Mouse (Mus musculus) retina, postnatal 7 days (tissue): Measurements from ENCODE around the gene Adam17.

Experiments used
- DNase-seq: peaks from one replicate; pipeline ENCODE4 v3.0.0-alpha.2; 2012; ENCODE audit warnings: low read depth, low spot score

The Adam17 gene

GRCm38 (mm10) chr12:21312201-21312600, 61.2 kb downstream of the Adam17 start:
- no peak for DNase-seq

GRCm38 (mm10) chr12:21306721-21307120, 66.7 kb downstream of the Adam17 start:
- DNase-seq = no peak

- DNase-seq = no peak
Measured at GRCm38 (mm10) chr12:21305741-21306140, 67.7 kb downstream of the Adam17 start.

- no peak for DNase-seq
Measured at GRCm38 (mm10) chr12:21302361-21302783, 71.1 kb downstream of the Adam17 start.

GRCm38 (mm10) chr12:21301932-21302331, 71.5 kb downstream of the Adam17 start:
- no peak for DNase-seq

GRCm38 (mm10) chr12:21301324-21301723, 72.1 kb downstream of the Adam17 start:
- no peak for DNase-seq

- DNase-seq = no peak
Measured at GRCm38 (mm10) chr12:21298856-21299255, 74.6 kb downstream of the Adam17 start.

- DNase-seq = no peak
Measured at GRCm38 (mm10) chr12:21289651-21290050, 83.8 kb downstream of the Adam17 start.

- no peak for DNase-seq
Measured at GRCm38 (mm10) chr12:21288716-21289395, 84.6 kb downstream of the Adam17 start.

GRCm38 (mm10) chr12:21286712-21287650, 86.5 kb downstream of the Adam17 start:
- DNase-seq = no peak

GRCm38 (mm10) chr12:21286243-21286622, 87.2 kb downstream of the Adam17 start, which contains the start of gene Itgb1bp1:
TSS of gene Itgb1bp1 (minus strand) at chr12:21286284.
- DNase-seq = peak; percentile 99

GRCm38 (mm10) chr12:21285508-21286242, 87.8 kb downstream of the Adam17 start:
- no peak for DNase-seq

GRCm38 (mm10) chr12:21284761-21285441, 88.5 kb downstream of the Adam17 start, which contains the start of gene Cpsf3:
TSS of gene Cpsf3 (plus strand) at chr12:21285391.
- no peak for DNase-seq

GRCm38 (mm10) chr12:21277352-21277864, 96.0 kb downstream of the Adam17 start:
- DNase-seq = no peak

- no peak for DNase-seq
Measured at GRCm38 (mm10) chr12:21274446-21274845, 99.0 kb downstream of the Adam17 start.
